Mouse (Mus musculus) left cerebral cortex, postnatal 14 days (tissue): ENCODE results near the gene Ddx56. TPM values are rescaled to one million over a fixed set of nuclear protein-coding genes. Genes with fewer than 3 reads are reported as not detected.

Experiments used
- total RNA-seq, 2 experiments: library from RNA; stranded (reverse); gene quantifications; 2 replicates each; pipeline ENCODE4 v1.2.3; 2021

The Ddx56 gene
- total RNA-seq, 2 experiments from 2014 or later: 46.2 to 47.3 TPM

Other genes starting within 250 kb of the Ddx56 start
- gene Camk2b, start 201.4 kb downstream of the Ddx56 start, total RNA-seq: 100 to 1,000 TPM; 771 to 777 TPM
- gene A730071L15Rik, start 67.7 kb downstream of the Ddx56 start, total RNA-seq: not detected
- 100 to 1,000 TPM; 128 to 129 TPM for gene Nudcd3, start 67.4 kb downstream of the Ddx56 start, total RNA-seq
- gene Npc1l1, start 37.6 kb downstream of the Ddx56 start, total RNA-seq: 1 to 10 TPM; 1.2 TPM
- 10 to 100 TPM; 78.2 to 81.7 TPM for gene Tmed4, start 7.1 kb upstream of the Ddx56 start, total RNA-seq
- 100 to 1,000 TPM; 248 to 260 TPM for gene Ogdh, start 23.9 kb upstream of the Ddx56 start, total RNA-seq
- gene Zmiz2, start 121.3 kb upstream of the Ddx56 start, total RNA-seq: 100 to 1,000 TPM; 202 to 213 TPM
- gene Ppia, start 147.7 kb upstream of the Ddx56 start, total RNA-seq: 1,000 to 10,000 TPM; 2,019 to 2,143 TPM
- gene H2afv, start 176.7 kb upstream of the Ddx56 start, total RNA-seq: 10 to 100 TPM; 29.5 to 34.4 TPM
- gene Purb, start 208.1 kb upstream of the Ddx56 start, total RNA-seq: 100 to 1,000 TPM; 300 to 303 TPM